Mouse (Mus musculus): ENCODE data around the gene Vars2. TPM values are rescaled to one million over a fixed set of nuclear protein-coding genes. Genes with fewer than 3 reads are reported as not detected.
A peak's percentile ranks its signal among the peaks of the same experiment; 100 is the strongest.

Gene Vars2
- 153 and 171 TPM in 2 replicates for polyA plus RNA-seq (2012; rRNA removed)

GRCm38 (mm10) chr17:35667334-35668065, at the start of gene Vars2:
TSS of gene Vars2 (minus strand) at chr17:35667592.
- Histone ChIP-seq H3K27ac (ENCODE audit: control insufficient read depth, insufficient read depth, low read length) (peak within 1 kb of the TSS; percentile 71), H3K36me3 (ENCODE audit: control insufficient read depth, insufficient read depth, low read length) (peaks cover 6% of the 10 kb centered on the region; the same call in 1 of the 2 replicates), H3K4me1 (replicated peaks; ENCODE audit: control insufficient read depth, insufficient read depth, low read length) (peaks cover 47% of the 10 kb centered on the region), H3K27me3 (ENCODE audit: control insufficient read depth, insufficient read depth, low read length) (no peaks in the 10 kb centered on the region), H3K4me3 (ENCODE audit: control insufficient read depth, insufficient read depth, low read length) (peak within 1 kb of the TSS; percentile 84)
- 1% methylated on average over 61 of the region's 61 CpGs for WGBS
- TF ChIP-seq POLR2A (IDR thresholded peaks at IDR 0.05; ENCODE audit: control insufficient read depth, extremely low read depth, insufficient read depth, low read length, poor library complexity) (peak; percentile 89), CTCF (IDR thresholded peaks at IDR 0.05; ENCODE audit: borderline replicate concordance, control insufficient read depth, extremely low read depth, insufficient read depth, low read length, poor library complexity) (peak; percentile 66)
- DNase-seq: peak; percentile 97

DNA sequence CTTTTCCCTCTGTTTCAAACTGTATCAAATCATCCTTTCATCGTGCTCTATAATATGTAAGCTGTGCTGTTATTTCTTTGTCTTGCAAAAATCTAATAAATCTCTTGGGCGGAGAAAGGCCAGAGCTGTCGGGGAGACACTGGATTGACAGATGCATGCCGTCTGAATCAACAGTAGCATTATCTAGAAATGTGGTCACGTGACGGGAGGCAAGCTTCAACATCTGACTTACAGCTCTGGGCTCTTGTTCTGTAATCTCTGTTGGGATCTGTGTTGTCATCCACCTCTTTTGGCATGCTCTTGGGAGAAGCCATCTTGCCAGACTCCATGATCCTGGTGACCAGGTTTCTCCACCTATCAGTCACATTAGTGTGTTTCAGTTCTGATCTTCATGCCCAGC, 49.7 kb upstream of the Vars2 start:
- TF ChIP-seq CTCF (IDR thresholded peaks at IDR 0.05; ENCODE audit: borderline replicate concordance, control insufficient read depth, extremely low read depth, insufficient read depth, low read length, poor library complexity) (no peak), POLR2A (IDR thresholded peaks at IDR 0.05; ENCODE audit: control insufficient read depth, extremely low read depth, insufficient read depth, low read length, poor library complexity) (no peak)
- Histone ChIP-seq H3K36me3 (ENCODE audit: control insufficient read depth, insufficient read depth, low read length) (no peaks in the 10 kb centered on the region), H3K27ac (ENCODE audit: control insufficient read depth, insufficient read depth, low read length) (no peak overlapping the region), H3K27me3 (ENCODE audit: control insufficient read depth, insufficient read depth, low read length) (no peaks in the 10 kb centered on the region), H3K4me1 (replicated peaks; ENCODE audit: control insufficient read depth, insufficient read depth, low read length) (no peaks in the 10 kb centered on the region), H3K4me3 (ENCODE audit: control insufficient read depth, insufficient read depth, low read length) (no peak overlapping the region)
- 95% methylated on average over 6 of the region's 6 CpGs for WGBS
- no peak for DNase-seq

- H3K27ac ChIP-seq (ENCODE audit: control insufficient read depth, insufficient read depth, low read length): no peak overlapping the region
- no peak for DNase-seq
- H3K4me3 ChIP-seq (ENCODE audit: control insufficient read depth, insufficient read depth, low read length): no peak overlapping the region
- WGBS: 96% methylated on average over 3 of the region's 3 CpGs
- no peaks in the 10 kb centered on the region for H3K27me3 ChIP-seq (ENCODE audit: control insufficient read depth, insufficient read depth, low read length)
- TF ChIP-seq CTCF (IDR thresholded peaks at IDR 0.05; ENCODE audit: borderline replicate concordance, control insufficient read depth, extremely low read depth, insufficient read depth, low read length, poor library complexity) (no peak), POLR2A (IDR thresholded peaks at IDR 0.05; ENCODE audit: control insufficient read depth, extremely low read depth, insufficient read depth, low read length, poor library complexity) (no peak)
- no peaks in the 10 kb centered on the region for H3K36me3 ChIP-seq (ENCODE audit: control insufficient read depth, insufficient read depth, low read length)
- no peaks in the 10 kb centered on the region for H3K4me1 ChIP-seq (replicated peaks; ENCODE audit: control insufficient read depth, insufficient read depth, low read length)
Observed at GRCm38 (mm10) chr17:35716114-35716513, 48.7 kb upstream of the Vars2 start.

DNA sequence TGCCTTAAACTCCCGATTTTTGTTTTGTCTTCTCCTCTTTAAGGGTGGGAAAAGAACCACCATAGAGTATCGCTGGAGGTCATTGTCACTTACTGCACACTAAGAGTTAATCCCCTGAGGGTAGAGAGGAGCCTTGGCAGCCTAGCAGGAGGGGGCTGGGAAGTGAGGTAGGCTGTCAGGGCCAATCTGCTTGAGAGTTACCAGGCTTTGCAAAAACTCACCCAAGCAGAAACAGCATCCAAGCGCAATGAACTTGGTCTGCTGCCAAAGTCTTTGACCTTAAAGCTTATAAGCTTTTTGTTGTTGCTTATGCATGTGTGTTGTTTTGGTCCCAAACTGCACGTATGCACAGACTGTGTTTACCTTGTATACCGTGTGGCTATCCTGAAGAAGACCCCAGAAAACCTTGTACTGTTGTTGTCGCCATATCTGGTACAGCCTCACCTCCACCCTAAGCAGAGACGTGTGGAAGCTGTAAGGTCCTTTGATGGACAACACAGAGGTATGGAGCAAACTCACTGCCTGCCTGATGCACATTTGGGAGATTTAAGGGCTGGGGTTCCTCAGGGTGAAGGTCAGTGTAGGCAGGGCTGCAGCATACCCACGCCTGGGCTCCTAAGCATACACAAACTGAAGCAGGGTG, 43.4 kb upstream of the Vars2 start:
- TF ChIP-seq CTCF (IDR thresholded peaks at IDR 0.05; ENCODE audit: borderline replicate concordance, control insufficient read depth, extremely low read depth, insufficient read depth, low read length, poor library complexity) (no peak), POLR2A (IDR thresholded peaks at IDR 0.05; ENCODE audit: control insufficient read depth, extremely low read depth, insufficient read depth, low read length, poor library complexity) (no peak)
- Histone ChIP-seq H3K4me1 (replicated peaks; ENCODE audit: control insufficient read depth, insufficient read depth, low read length) (peaks cover 2% of the 10 kb centered on the region), H3K27ac (ENCODE audit: control insufficient read depth, insufficient read depth, low read length) (no peak overlapping the region), H3K4me3 (ENCODE audit: control insufficient read depth, insufficient read depth, low read length) (no peak overlapping the region), H3K27me3 (ENCODE audit: control insufficient read depth, insufficient read depth, low read length) (no peaks in the 10 kb centered on the region), H3K36me3 (ENCODE audit: control insufficient read depth, insufficient read depth, low read length) (no peaks in the 10 kb centered on the region)
- WGBS: 78% methylated on average over 8 of the region's 8 CpGs
- DNase-seq: no peak

DNA sequence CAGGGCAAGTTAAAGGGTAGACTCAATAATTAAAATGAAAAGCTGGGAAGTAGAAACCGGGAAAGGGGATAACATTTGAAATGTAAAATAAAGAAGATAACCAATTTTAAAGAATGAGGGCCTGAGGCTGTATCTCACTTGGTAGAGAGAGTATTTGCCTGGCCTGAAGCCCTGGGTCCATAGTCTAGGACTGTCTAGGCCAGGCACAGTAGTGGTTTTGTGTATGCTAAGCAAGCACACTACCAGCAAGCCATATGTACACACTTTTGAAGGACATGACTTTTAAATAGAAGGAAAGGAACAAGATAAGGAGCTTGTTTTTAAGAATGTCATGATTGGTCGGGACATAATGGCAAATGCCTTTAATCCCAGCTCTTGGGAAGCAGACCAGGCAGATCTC, 41.2 kb upstream of the Vars2 start:
- H3K27ac ChIP-seq (ENCODE audit: control insufficient read depth, insufficient read depth, low read length): peak overlapping the region; percentile 15; the same call in 1 of the 2 replicates
- peaks cover 21% of the 10 kb centered on the region for H3K4me1 ChIP-seq (replicated peaks; ENCODE audit: control insufficient read depth, insufficient read depth, low read length)
- 94% methylated on average over 2 of the region's 2 CpGs for WGBS
- no peak for TF ChIP-seq CTCF (IDR thresholded peaks at IDR 0.05; ENCODE audit: borderline replicate concordance, control insufficient read depth, extremely low read depth, insufficient read depth, low read length, poor library complexity)
- TF ChIP-seq POLR2A (IDR thresholded peaks at IDR 0.05; ENCODE audit: control insufficient read depth, extremely low read depth, insufficient read depth, low read length, poor library complexity): no peak
- no peak for DNase-seq
- no peaks in the 10 kb centered on the region for H3K36me3 ChIP-seq (ENCODE audit: control insufficient read depth, insufficient read depth, low read length)
- no peak overlapping the region for H3K4me3 ChIP-seq (ENCODE audit: control insufficient read depth, insufficient read depth, low read length)
- no peaks in the 10 kb centered on the region; the same call in 1 of the 2 replicates for H3K27me3 ChIP-seq (ENCODE audit: control insufficient read depth, insufficient read depth, low read length)

DNA sequence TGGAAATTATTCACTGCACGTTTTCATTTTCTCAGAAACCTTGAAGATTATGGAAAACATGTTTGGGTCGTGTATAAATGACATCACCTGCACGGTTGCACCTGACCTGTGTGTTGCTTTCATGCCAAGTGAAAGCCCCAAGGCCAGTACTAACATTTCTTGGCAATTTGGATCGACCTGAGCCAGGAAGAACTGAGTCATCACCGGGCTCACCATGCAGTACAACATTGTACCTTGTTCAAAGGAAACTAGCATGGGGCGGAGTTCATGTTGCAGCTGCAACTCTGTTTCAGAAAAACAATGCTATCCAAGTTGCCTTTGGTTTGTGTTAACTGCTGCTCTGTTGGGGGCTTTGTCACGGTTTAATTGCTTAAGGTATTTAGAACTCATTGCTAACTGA, 40.5 kb upstream of the Vars2 start:
- Histone ChIP-seq H3K27ac (ENCODE audit: control insufficient read depth, insufficient read depth, low read length) (no peak overlapping the region), H3K4me1 (replicated peaks; ENCODE audit: control insufficient read depth, insufficient read depth, low read length) (peaks cover 21% of the 10 kb centered on the region), H3K4me3 (ENCODE audit: control insufficient read depth, insufficient read depth, low read length) (no peak overlapping the region), H3K27me3 (ENCODE audit: control insufficient read depth, insufficient read depth, low read length) (no peaks in the 10 kb centered on the region; the same call in 1 of the 2 replicates), H3K36me3 (ENCODE audit: control insufficient read depth, insufficient read depth, low read length) (no peaks in the 10 kb centered on the region)
- no peak for DNase-seq
- WGBS: 60% methylated on average over 7 of the region's 7 CpGs
- TF ChIP-seq CTCF (IDR thresholded peaks at IDR 0.05; ENCODE audit: borderline replicate concordance, control insufficient read depth, extremely low read depth, insufficient read depth, low read length, poor library complexity) (no peak), POLR2A (IDR thresholded peaks at IDR 0.05; ENCODE audit: control insufficient read depth, extremely low read depth, insufficient read depth, low read length, poor library complexity) (no peak)
